Mouse (Mus musculus) embryo, embryonic 11 days (tissue): ENCODE results near the gene Pgap3.
A peak's percentile ranks its signal among the peaks of the same experiment; 100 is the strongest.

Experiments
- DNase-seq: peaks from one replicate; pipeline ENCODE4 v3.0.0-alpha.2; 2015

Gene Pgap3

DNA sequence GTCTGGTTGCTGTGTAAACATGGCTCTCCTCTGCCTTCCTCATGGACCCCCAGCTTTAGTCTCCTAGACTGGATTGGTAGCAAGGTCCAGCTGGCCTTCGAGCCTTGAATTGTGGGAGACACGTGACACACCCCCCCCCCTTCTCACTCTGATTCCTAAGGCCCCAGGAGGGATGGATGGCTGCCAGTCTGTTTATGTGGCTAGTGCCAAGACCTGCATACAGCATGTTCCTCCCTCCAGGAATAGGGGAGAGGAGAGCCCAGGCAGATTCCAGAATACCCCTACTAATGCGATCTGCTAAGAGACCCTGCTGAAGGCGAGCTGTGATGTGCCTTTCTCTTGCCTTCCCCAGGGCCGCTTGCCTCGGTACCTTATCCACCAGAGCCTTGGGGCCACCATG, 20.2 kb downstream of the Pgap3 start:
- DNase-seq = no peak

GRCm38 (mm10) chr11:98379379-98379778, 20.9 kb downstream of the Pgap3 start:
- no peak for DNase-seq

DNA sequence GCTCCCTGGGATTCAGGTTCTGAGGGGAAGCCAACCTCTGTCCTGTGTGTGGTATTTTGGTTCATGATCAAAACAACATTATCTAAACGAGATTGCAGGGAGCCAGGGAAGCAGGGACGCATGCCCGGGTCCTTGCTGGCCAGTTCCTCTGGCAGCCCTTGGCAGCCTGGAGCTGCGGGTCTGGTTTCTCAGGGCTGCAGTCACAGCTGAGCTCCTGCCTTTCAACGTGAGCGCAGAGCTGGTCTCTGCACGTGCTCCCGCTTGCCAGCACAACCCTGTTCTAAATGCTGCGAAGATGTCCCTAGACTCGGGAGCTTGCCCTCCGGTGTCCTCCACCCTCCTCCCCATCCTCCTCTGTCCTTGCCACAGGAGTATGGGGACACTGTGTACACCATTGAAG, 22.5 kb downstream of the Pgap3 start:
- no peak for DNase-seq

- DNase-seq = no peak
Measured at GRCm38 (mm10) chr11:98376756-98377155, 23.5 kb downstream of the Pgap3 start.

- no peak for DNase-seq
Measured at GRCm38 (mm10) chr11:98374266-98374665, 26.0 kb downstream of the Pgap3 start.

- no peak for DNase-seq
Measured at GRCm38 (mm10) chr11:98373244-98373643, 27.0 kb downstream of the Pgap3 start.

DNA sequence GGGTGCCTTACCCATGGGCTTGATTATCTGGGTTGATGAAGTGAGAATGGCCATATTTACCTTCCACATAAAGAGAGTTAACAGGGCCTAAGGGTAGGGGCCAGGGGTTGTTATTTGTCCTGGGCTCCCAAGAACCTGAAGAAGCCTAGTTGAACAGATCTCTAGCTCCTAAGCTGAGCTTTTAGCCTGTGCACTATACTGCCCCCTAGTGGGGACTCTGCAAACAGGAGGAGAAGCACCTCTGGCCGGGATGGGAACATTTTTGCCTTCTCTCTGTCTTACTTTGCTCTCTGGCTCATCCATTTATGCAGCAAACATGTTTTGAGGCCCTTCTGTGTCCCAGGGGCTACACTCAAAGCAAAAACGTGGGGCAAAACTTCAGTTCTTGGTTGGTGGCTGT, 27.9 kb downstream of the Pgap3 start:
- peak; percentile 85 for DNase-seq

DNA sequence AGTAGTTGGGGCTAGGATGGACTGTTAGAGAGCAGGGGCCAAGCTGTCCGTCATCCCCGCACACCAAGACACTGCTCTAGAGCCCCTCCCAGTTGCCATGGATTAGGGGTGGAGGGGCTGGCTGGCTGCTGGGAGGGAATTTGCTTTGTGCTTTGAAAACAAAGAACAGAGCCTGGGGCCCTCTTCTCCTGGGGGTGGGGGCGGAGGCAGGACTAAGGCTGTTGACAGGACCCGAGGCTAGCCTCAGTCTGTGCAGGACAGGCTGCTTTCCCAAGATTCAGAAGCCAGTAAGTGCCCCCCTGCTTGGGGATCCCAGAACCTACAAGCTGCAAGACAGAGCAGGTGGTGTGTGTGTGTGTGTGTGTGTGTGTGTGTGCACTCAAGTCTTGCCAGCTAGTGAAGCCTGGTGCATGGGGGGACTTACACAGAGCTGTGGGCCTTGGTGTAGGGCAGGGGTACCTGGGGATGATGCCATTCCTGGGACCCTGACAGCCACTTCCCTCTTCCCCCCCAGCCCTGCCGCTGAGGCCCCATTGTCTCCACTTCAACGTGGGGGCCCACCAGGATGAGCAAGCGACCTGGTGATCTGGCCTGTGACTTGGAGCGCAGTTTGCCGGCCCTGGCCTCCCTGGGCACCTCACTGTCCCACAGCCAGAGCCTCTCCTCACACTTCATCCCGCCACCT, 28.6 kb downstream of the Pgap3 start:
- DNase-seq = peak; percentile 57

- no peak for DNase-seq
Measured at GRCm38 (mm10) chr11:98370588-98370987, 29.7 kb downstream of the Pgap3 start.

DNA sequence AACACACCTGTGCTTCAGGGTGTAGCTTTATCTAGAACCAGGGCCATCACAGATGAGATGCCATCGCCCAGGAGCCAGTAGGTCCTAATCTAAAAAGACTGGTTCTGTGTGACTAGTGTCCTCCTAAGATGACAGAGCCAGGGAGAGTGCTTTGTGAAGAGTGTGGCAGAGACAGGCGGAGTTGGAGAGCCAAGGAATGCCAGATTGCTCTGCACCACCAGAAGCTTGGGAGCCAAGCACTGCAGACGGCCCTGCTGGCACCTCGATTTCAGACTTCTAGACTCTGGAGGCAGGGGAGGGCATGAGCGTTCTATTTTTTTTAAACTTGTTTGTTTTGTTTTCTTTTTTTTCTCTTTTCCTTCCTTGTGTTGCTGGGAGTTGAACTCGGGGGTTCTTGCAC, 31.0 kb downstream of the Pgap3 start:
- DNase-seq = no peak

DNA sequence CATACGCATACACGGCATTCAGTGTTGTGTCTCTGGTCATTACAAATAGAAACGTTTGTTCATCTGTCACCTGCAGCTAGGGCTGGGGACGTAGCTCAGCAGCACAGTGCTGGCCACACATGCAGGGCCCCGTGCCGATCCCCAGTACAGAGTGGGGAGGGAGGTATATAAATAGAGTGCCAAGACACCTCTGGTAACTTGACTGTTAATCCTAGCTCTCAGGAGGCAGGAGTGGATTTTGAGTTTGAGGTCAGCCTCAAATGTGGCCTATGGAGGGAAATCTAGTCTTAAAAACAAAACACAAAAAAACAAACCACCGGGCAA, 32.5 kb downstream of the Pgap3 start:
- no peak for DNase-seq

DNA sequence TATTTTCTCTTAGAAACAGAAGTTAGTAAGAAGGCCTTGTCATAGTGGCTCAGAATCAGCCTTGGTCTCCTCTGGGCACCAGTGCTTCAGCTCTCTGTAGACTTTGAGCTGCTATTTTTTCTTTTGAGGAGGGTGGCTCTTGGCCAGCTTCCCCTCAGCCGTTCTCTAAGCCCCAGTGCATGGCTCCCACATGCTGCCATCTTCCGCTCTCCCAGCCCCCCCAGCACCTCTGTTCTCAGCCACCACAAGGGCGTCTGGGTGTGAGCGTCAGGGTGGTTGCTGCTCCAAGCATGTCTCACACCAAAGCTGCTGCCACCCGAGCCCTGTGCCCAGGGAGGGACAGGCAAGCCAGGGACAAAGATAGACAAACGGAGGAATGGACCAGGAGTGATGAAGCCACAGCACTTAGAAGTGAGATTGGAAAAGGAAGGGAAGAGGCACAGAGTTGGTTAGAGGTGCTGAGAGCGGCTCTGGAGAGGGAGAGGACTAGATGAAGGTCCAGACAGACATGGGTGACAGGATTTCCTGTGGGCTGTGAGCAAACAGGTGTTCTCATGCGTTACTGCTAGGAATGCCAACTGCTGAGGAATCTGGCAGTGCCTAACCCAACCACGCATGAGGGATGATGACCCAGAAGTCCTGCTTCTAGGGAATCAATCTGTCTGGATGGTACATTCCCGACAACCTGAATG, 33.0 kb downstream of the Pgap3 start:
- DNase-seq = no peak

- DNase-seq = no peak
Measured at GRCm38 (mm10) chr11:98366290-98366689, 34.0 kb downstream of the Pgap3 start.

GRCm38 (mm10) chr11:98364410-98364809, 35.9 kb downstream of the Pgap3 start:
- no peak for DNase-seq

DNA sequence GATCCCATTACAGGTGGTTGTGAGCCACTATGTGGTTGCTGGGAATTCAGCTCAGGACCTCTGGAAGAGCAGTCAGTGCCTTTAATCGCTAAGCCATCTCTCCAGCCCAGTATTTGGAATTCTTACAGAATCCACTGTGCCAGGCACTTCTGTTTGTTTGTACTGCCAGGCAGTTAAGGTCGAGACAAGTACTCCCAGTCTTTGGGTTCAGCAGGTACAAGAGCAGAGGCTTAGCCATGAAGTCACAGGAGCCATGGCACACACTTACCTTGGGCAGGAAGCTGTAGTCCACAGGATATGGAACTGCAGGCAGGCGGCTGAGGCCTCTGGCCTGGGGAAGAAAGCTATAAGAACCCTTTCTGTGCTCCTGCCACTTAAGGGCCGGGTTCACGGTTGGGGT, 36.5 kb downstream of the Pgap3 start:
- DNase-seq = no peak

- DNase-seq = peak; percentile 37
Measured at GRCm38 (mm10) chr11:98360866-98361521, 39.3 kb downstream of the Pgap3 start.

- DNase-seq = peak; percentile 96
Measured at GRCm38 (mm10) chr11:98358161-98359083, 41.9 kb downstream of the Pgap3 start, which contains the start of gene Stard3. Gene Stard3 (plus strand): TSS chr11:98358368.

DNA sequence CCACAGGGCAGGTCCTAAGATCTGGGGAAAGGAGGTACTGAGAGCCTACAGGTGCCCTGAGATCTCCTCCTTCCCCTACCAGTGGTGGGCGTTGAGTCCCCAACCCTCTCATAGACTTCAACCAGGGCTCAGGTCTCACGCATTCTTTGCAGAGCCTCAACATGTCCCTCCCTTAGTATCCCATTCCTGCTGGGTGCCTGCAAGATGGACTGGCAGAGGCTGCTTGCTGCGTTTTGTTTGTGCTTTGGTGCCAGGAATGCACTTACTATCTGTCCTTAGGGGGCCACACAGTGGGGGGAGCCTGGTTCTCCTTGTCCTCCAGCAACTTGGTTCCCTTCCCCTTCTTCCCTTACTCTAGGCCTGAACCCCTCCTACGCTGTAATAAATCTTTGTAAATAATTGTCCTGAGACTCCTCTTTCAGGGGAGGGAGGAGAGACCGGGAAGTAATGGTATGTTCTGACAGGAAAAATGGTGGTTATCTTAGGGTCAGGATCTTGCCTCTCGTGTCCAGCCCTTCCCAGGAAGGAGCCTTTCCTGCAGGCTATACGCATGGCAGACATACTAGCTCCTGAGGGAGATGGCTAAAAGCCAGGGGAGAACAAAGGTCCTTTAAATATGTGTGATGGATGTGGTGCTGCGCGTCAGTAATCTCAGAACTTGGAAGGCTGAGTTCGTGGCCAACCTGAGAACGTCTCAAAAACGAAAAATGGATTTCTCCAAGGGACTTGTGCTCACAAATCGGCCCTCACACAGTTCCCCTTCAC, 42.7 kb downstream of the Pgap3 start:
- no peak for DNase-seq

- DNase-seq = no peak
Measured at GRCm38 (mm10) chr11:98356625-98357394, 43.5 kb downstream of the Pgap3 start.

DNA sequence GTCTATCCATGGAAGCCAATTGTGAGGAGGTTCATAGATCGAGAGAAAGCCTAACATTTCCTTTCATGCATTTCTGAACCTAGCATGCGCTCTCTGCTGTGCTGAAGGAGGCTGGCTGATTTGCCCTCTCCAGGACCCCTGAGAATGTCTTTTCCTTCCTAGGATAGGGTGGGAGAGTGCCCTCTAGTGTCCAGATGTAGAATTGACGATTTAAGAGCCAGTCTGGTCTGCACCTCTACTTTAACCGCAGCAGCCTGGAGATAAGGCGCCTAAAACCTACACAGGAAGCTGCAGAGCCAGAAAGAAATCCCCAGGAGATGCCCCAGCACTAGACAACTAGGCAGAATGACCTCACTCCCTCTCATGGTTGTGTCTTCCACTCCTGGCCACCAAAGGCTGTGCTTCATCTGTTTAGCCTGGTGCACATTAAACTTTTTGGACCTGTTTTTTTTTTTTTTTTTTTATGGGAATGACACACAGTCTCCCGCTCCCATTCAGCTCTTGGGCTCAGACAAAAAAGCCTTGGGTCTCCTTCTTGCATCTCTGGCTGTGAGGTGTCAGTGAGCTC, 44.5 kb downstream of the Pgap3 start:
- DNase-seq = peak; percentile 88

DNA sequence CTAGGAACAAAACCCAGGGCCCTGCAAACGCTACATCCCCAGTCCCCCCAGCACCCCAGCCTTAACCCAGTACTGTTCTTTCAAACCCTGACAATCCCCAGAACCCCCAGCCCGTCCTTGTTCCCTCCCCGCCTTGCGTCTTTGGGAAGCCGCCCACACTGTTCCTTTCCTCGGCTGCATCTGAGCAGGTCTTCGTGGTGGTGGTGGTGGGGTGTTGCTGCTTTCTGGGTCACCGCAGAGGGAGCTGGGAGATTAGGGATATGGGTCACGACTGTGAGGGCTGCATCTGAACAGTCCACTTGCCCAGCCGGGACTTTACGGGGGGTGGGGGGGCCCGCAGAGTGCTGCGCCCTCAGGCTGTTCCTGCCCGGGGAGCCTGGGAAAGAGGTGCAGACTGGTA, 45.8 kb downstream of the Pgap3 start:
- DNase-seq = no peak
